Mouse (Mus musculus) cerebellum, adult 2 months (tissue): ENCODE results near the gene 1700016D06Rik.

ENCODE experiments used
- CTCF ChIP-seq: fragments of 200-500 bp; IDR thresholded peaks from 2 replicates; pipeline ENCODE4 v1.5.1; 2011; ENCODE audit warnings: low read depth, mild to moderate bottlenecking, control low read depth, low read length, moderate library complexity, borderline replicate concordance; ENCODE audit not compliant: insufficient read depth
- POLR2A ChIP-seq: fragments of 200-500 bp; IDR thresholded peaks from 2 replicates; pipeline ENCODE4 v1.6.1; 2011; ENCODE audit warnings: low read length, control low read depth, borderline replicate concordance; ENCODE audit not compliant: insufficient read depth

DNA sequence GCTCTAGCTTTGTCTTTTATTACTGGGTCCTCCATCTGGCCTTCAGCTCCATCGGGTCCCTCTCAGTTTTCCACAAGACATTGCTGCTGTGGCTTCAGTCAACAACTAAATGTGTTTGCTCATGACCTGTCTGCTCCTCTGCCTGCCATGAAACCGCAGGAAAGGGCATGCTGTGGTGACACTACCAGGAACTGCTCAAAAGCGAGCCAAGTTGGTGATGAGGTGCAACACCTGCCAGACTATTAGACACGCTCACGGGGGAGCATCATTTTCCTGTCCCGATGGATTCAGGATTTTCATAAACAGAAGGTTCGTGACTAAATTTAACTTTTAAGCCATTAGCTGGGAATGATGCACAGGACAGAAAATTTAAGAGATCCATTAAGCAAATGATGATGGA is 16.3 kb downstream of the 1700016D06Rik start:
- no peak for TF ChIP-seq POLR2A
- TF ChIP-seq CTCF: no peak
